Mouse (Mus musculus): ENCODE measurements around the gene Chd5. TPM values are rescaled to one million over a fixed set of nuclear protein-coding genes. Genes with fewer than 3 reads are reported as not detected.

The Chd5 gene
- polyA plus RNA-seq, 1 experiment from 2014 or later: 0.56 TPM

GRCm38 (mm10) chr4:152296874-152297861, 41.3 kb upstream of the Chd5 start, which contains the start of gene Icmt:
Gene Icmt (plus strand): TSS chr4:152297227.
- ATAC-seq (ENCODE audit: low FRiP score) (peak; percentile 95), DNase-seq (ENCODE audit: low spot score, missing footprints) (peak; percentile 100)
- peak within 1 kb of the TSS; percentile 94 for H3K4me3 ChIP-seq (ENCODE audit: low read depth, low read length)
- peak within 1 kb of the TSS; percentile 96 for H3K9ac ChIP-seq (ENCODE audit: low read length)
- peaks cover 36% of the 10 kb centered on the region for H3K4me1 ChIP-seq (ENCODE audit: control insufficient read depth, insufficient read depth, low read length)
- no peak within 1 kb of the TSS for H3K27ac ChIP-seq (ENCODE audit: low read depth, low read length)
- H3K27me3 ChIP-seq (ENCODE audit: control insufficient read depth, insufficient read depth, low read length): peaks cover 24% of the 10 kb centered on the region
- no peaks in the 10 kb centered on the region for H3K9me3 ChIP-seq (ENCODE audit: control insufficient read depth, low read length)
- no peaks in the 10 kb centered on the region for H3K36me3 ChIP-seq (ENCODE audit: control insufficient read depth, insufficient read depth, low read length)
- under 1% methylated on average over 117 of the region's 119 CpGs for WGBS
- H3K4me2 ChIP-seq: peak within 1 kb of the TSS; percentile 99

GRCm38 (mm10) chr4:152298836-152299235, 39.6 kb upstream of the Chd5 start:
- Histone ChIP-seq H3K9ac (ENCODE audit: low read length) (no peak overlapping the region), H3K9me3 (ENCODE audit: control insufficient read depth, low read length) (no peaks in the 10 kb centered on the region), H3K4me2 (no peak overlapping the region), H3K27me3 (ENCODE audit: control insufficient read depth, insufficient read depth, low read length) (peaks cover 12% of the 10 kb centered on the region), H3K4me1 (ENCODE audit: control insufficient read depth, insufficient read depth, low read length) (peaks cover 19% of the 10 kb centered on the region), H3K4me3 (ENCODE audit: low read depth, low read length) (no peak overlapping the region), H3K27ac (ENCODE audit: low read depth, low read length) (no peak overlapping the region), H3K36me3 (ENCODE audit: control insufficient read depth, insufficient read depth, low read length) (no peaks in the 10 kb centered on the region)
- 82% methylated on average over 14 of the region's 14 CpGs for WGBS
- no peak for DNase-seq (ENCODE audit: low spot score, missing footprints)
- ATAC-seq (ENCODE audit: low FRiP score): no peak

DNA sequence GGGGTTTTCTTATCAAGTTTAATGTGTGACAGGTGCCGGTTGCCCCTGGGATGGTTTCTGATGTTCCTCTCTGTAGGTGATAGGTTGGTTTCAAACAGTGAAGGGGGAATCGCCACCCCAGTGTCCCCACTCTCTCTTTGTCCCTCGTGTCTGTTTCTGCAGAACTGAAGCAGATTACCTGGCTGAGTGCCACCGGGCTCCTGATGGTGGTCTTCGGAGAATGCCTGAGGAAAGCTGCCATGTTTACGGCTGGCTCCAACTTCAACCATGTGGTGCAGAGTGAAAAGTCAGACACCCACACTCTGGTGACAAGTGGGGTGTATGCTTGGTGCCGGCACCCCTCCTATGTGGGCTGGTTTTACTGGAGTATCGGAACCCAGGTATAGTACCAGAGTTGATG, 38.1 kb upstream of the Chd5 start:
- Histone ChIP-seq H3K4me2 (no peak overlapping the region), H3K27me3 (ENCODE audit: control insufficient read depth, insufficient read depth, low read length) (peaks cover 3% of the 10 kb centered on the region), H3K9me3 (ENCODE audit: control insufficient read depth, low read length) (no peaks in the 10 kb centered on the region), H3K4me3 (ENCODE audit: low read depth, low read length) (no peak overlapping the region), H3K9ac (ENCODE audit: low read length) (no peak overlapping the region), H3K4me1 (ENCODE audit: control insufficient read depth, insufficient read depth, low read length) (peaks cover 12% of the 10 kb centered on the region), H3K36me3 (ENCODE audit: control insufficient read depth, insufficient read depth, low read length) (peaks cover 5% of the 10 kb centered on the region; the same call in 1 of the 2 replicates), H3K27ac (ENCODE audit: low read depth, low read length) (no peak overlapping the region)
- 92% methylated on average over 8 of the region's 8 CpGs for WGBS
- ATAC-seq (ENCODE audit: low FRiP score) (no peak), DNase-seq (ENCODE audit: low spot score, missing footprints) (no peak)

GRCm38 (mm10) chr4:152302012-152302411, 36.4 kb upstream of the Chd5 start:
- Histone ChIP-seq H3K4me1 (ENCODE audit: control insufficient read depth, insufficient read depth, low read length) (peaks cover 9% of the 10 kb centered on the region), H3K4me3 (ENCODE audit: low read depth, low read length) (no peak overlapping the region), H3K9me3 (ENCODE audit: control insufficient read depth, low read length) (no peaks in the 10 kb centered on the region), H3K27me3 (ENCODE audit: control insufficient read depth, insufficient read depth, low read length) (no peaks in the 10 kb centered on the region), H3K9ac (ENCODE audit: low read length) (no peak overlapping the region), H3K27ac (ENCODE audit: low read depth, low read length) (no peak overlapping the region), H3K4me2 (no peak overlapping the region), H3K36me3 (ENCODE audit: control insufficient read depth, insufficient read depth, low read length) (peaks cover 5% of the 10 kb centered on the region; the same call in 1 of the 2 replicates)
- DNase-seq (ENCODE audit: low spot score, missing footprints) (no peak), ATAC-seq (ENCODE audit: low FRiP score) (no peak)
- 64% methylated on average over 11 of the region's 11 CpGs for WGBS

- WGBS: 93% methylated on average over 10 of the region's 10 CpGs
- H3K4me1 ChIP-seq (ENCODE audit: control insufficient read depth, insufficient read depth, low read length): peaks cover 4% of the 10 kb centered on the region
- H3K9ac ChIP-seq (ENCODE audit: low read length): no peak overlapping the region
- no peak for ATAC-seq (ENCODE audit: low FRiP score)
- H3K27ac ChIP-seq (ENCODE audit: low read depth, low read length): no peak overlapping the region
- H3K4me2 ChIP-seq: no peak overlapping the region
- H3K27me3 ChIP-seq (ENCODE audit: control insufficient read depth, insufficient read depth, low read length): no peaks in the 10 kb centered on the region
- peaks cover 5% of the 10 kb centered on the region; the same call in 1 of the 2 replicates for H3K36me3 ChIP-seq (ENCODE audit: control insufficient read depth, insufficient read depth, low read length)
- DNase-seq (ENCODE audit: low spot score, missing footprints): no peak
- H3K4me3 ChIP-seq (ENCODE audit: low read depth, low read length): no peak overlapping the region
- H3K9me3 ChIP-seq (ENCODE audit: control insufficient read depth, low read length): no peaks in the 10 kb centered on the region
These were observed 35.3 kb upstream of the Chd5 start for GRCm38 (mm10) chr4:152303172-152303571.

- DNase-seq (ENCODE audit: low spot score, missing footprints): no peak
- 92% methylated on average over 6 of the region's 6 CpGs for WGBS
- Histone ChIP-seq H3K36me3 (ENCODE audit: control insufficient read depth, insufficient read depth, low read length) (peaks cover 5% of the 10 kb centered on the region; the same call in 1 of the 2 replicates), H3K9me3 (ENCODE audit: control insufficient read depth, low read length) (no peaks in the 10 kb centered on the region), H3K4me2 (no peak overlapping the region), H3K4me3 (ENCODE audit: low read depth, low read length) (no peak overlapping the region), H3K4me1 (ENCODE audit: control insufficient read depth, insufficient read depth, low read length) (no peaks in the 10 kb centered on the region), H3K9ac (ENCODE audit: low read length) (no peak overlapping the region), H3K27me3 (ENCODE audit: control insufficient read depth, insufficient read depth, low read length) (no peaks in the 10 kb centered on the region), H3K27ac (ENCODE audit: low read depth, low read length) (no peak overlapping the region)
- ATAC-seq (ENCODE audit: low FRiP score): no peak
These were observed 33.8 kb upstream of the Chd5 start for GRCm38 (mm10) chr4:152304685-152305084.

DNA sequence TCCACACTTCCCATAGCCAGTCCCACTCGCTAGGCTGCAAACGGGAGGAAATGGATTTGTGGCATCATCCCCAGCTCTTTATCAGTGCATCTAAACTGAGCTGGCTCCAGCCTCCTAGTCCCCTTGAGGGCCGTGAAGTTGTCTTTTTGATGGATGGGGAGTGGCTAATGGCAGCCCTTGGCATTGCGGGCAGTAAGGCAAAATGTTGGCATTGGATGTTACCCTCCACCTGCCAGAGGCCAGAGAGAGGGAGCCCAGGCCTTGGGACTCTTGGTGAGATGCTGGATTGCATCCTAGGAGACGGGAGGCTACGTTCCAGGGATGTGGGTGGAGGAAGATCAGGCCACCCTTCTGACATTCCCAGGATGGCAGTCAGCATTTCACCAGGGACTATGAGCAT, 32.5 kb upstream of the Chd5 start:
- Histone ChIP-seq H3K9ac (ENCODE audit: low read length) (no peak overlapping the region), H3K27me3 (ENCODE audit: control insufficient read depth, insufficient read depth, low read length) (peaks cover 4% of the 10 kb centered on the region; the same call in 1 of the 2 replicates), H3K36me3 (ENCODE audit: control insufficient read depth, insufficient read depth, low read length) (peaks cover 5% of the 10 kb centered on the region; the same call in 1 of the 2 replicates), H3K4me1 (ENCODE audit: control insufficient read depth, insufficient read depth, low read length) (no peaks in the 10 kb centered on the region), H3K4me3 (ENCODE audit: low read depth, low read length) (no peak overlapping the region), H3K4me2 (no peak overlapping the region), H3K27ac (ENCODE audit: low read depth, low read length) (no peak overlapping the region), H3K9me3 (ENCODE audit: control insufficient read depth, low read length) (no peaks in the 10 kb centered on the region)
- WGBS: 87% methylated on average over 6 of the region's 6 CpGs
- ATAC-seq (ENCODE audit: low FRiP score) (no peak), DNase-seq (ENCODE audit: low spot score, missing footprints) (no peak)

DNA sequence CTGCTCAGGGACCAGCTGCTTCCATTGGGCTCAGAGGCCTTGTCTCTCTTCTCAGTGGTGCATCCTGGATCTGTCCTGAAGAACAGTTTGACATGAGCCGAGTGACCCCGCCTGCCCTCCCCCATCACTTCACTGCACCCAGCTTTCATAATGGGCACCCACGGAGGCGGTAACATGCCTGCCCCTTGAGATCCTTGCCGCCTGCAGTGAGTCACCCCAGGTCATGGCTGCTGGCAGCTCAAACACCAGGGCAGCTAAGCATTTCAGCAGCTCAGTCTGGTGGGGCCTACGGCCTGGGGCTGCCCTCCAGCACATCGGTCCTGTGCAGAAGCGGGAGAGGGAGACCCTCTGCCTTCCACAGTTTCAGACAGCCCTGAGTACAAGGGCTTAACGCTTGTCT, 30.9 kb upstream of the Chd5 start:
- WGBS: 80% methylated on average over 9 of the region's 9 CpGs
- no peaks in the 10 kb centered on the region for H3K9me3 ChIP-seq (ENCODE audit: control insufficient read depth, low read length)
- H3K4me2 ChIP-seq: no peak overlapping the region
- no peak for DNase-seq (ENCODE audit: low spot score, missing footprints)
- H3K27me3 ChIP-seq (ENCODE audit: control insufficient read depth, insufficient read depth, low read length): peaks cover 19% of the 10 kb centered on the region
- no peaks in the 10 kb centered on the region for H3K4me1 ChIP-seq (ENCODE audit: control insufficient read depth, insufficient read depth, low read length)
- ATAC-seq (ENCODE audit: low FRiP score): no peak
- no peak overlapping the region for H3K4me3 ChIP-seq (ENCODE audit: low read depth, low read length)
- peaks cover 5% of the 10 kb centered on the region; the same call in 1 of the 2 replicates for H3K36me3 ChIP-seq (ENCODE audit: control insufficient read depth, insufficient read depth, low read length)
- H3K27ac ChIP-seq (ENCODE audit: low read depth, low read length): no peak overlapping the region
- H3K9ac ChIP-seq (ENCODE audit: low read length): no peak overlapping the region

DNA sequence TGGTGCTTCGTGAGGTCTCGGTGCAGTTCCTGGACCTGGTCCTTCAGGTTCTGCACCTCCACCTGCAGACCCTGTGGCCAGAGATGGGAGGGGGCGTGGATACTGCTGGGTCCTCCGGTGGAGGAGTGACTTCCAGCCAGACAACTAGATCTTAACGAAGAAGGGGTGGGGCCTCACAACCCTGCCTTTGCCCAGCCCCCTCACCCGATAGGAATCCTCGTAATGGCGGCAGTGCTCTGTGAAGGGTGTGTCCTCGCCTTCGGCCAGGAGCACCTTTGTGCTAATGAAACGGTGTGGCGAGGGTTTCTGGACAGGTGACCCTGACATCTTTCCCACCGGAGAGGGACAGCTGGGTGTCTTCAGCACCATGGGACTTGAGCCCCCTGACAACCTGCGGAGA, 26.3 kb upstream of the Chd5 start:
- DNase-seq (ENCODE audit: low spot score, missing footprints) (no peak), ATAC-seq (ENCODE audit: low FRiP score) (no peak)
- Histone ChIP-seq H3K4me1 (ENCODE audit: control insufficient read depth, insufficient read depth, low read length) (peaks cover 11% of the 10 kb centered on the region), H3K27me3 (ENCODE audit: control insufficient read depth, insufficient read depth, low read length) (peaks cover 65% of the 10 kb centered on the region), H3K36me3 (ENCODE audit: control insufficient read depth, insufficient read depth, low read length) (no peaks in the 10 kb centered on the region), H3K9me3 (ENCODE audit: control insufficient read depth, low read length) (no peaks in the 10 kb centered on the region), H3K4me3 (ENCODE audit: low read depth, low read length) (no peak overlapping the region), H3K9ac (ENCODE audit: low read length) (no peak overlapping the region), H3K4me2 (no peak overlapping the region), H3K27ac (ENCODE audit: low read depth, low read length) (no peak overlapping the region)
- WGBS: 1% methylated on average over 14 of the region's 14 CpGs

Data from midbrain, embryonic 11.5 days (tissue).